Mouse (Mus musculus) neural tube, embryonic 13.5 days (tissue): ENCODE results near the gene Rras2. TPM values are rescaled to one million over a fixed set of nuclear protein-coding genes. Genes with fewer than 3 reads are reported as not detected.

Source experiments
- ATAC-seq: fragments of 200-750 bp; cut with Nextera tagmentation; 2 replicates; pipeline ENCODE4 v1.8.0; 2017; ENCODE audit warnings: low read depth, mild to moderate bottlenecking, moderate TSS enrichment, moderate library complexity
- H3K27ac ChIP-seq: fragments of 300-500 bp; sonication (generic); replicated peaks from 2 replicates; pipeline ENCODE4 v1.5.1; 2015; ENCODE audit warnings: moderate library complexity, mild to moderate bottlenecking, inconsistent platforms
- H3K27me3 ChIP-seq: fragments of 300-500 bp; sonication (generic); 2 replicates; pipeline ENCODE4 v1.6.1; 2015; ENCODE audit warnings: mild to moderate bottlenecking, inconsistent platforms
- H3K36me3 ChIP-seq: fragments of 300-500 bp; sonication (generic); 2 replicates; pipeline ENCODE4 v1.6.1; 2015; ENCODE audit warnings: mild to moderate bottlenecking, inconsistent platforms
- H3K4me1 ChIP-seq: fragments of 300-500 bp; sonication (generic); replicated peaks from 2 replicates; pipeline ENCODE4 v1.6.1; 2015; ENCODE audit warnings: inconsistent platforms
- H3K4me2 ChIP-seq: fragments of 300-500 bp; sonication (generic); 2 replicates; pipeline ENCODE4 v1.6.1; 2015; ENCODE audit warnings: inconsistent platforms, mild to moderate bottlenecking, moderate library complexity
- H3K4me3 ChIP-seq: fragments of 300-500 bp; sonication (generic); 2 replicates; pipeline ENCODE4 v1.5.1; 2015; ENCODE audit warnings: mild to moderate bottlenecking, inconsistent platforms
- H3K9ac ChIP-seq: fragments of 300-500 bp; sonication (generic); 2 replicates; pipeline ENCODE4 v1.6.1; 2015; ENCODE audit warnings: moderate library complexity, mild to moderate bottlenecking, inconsistent platforms
- H3K9me3 ChIP-seq: fragments of 300-500 bp; sonication (generic); 2 replicates; pipeline ENCODE4 v1.6.1; 2016; ENCODE audit warnings: inconsistent platforms
- WGBS: fragments of 180-500 bp; shearing (Covaris S2); methylation state at CpG from one replicate; pipeline ENCODE4 v1.1.7; 2015; 5-methylcytosine and 5-hydroxymethylcytosine counted together
- polyA plus RNA-seq: library from polyadenylated mRNA; unstranded; fragments of >200 nt; fragmentation: Nextera tagmentation; extraction: Ambion mirVana; gene quantifications from 2 replicates; pipeline ENCODE4 v1.2.1, GENCODE M21; 2015

Rras2 gene
- polyA plus RNA-seq, 1 experiment from 2014 or later: 17.7 TPM

DNA sequence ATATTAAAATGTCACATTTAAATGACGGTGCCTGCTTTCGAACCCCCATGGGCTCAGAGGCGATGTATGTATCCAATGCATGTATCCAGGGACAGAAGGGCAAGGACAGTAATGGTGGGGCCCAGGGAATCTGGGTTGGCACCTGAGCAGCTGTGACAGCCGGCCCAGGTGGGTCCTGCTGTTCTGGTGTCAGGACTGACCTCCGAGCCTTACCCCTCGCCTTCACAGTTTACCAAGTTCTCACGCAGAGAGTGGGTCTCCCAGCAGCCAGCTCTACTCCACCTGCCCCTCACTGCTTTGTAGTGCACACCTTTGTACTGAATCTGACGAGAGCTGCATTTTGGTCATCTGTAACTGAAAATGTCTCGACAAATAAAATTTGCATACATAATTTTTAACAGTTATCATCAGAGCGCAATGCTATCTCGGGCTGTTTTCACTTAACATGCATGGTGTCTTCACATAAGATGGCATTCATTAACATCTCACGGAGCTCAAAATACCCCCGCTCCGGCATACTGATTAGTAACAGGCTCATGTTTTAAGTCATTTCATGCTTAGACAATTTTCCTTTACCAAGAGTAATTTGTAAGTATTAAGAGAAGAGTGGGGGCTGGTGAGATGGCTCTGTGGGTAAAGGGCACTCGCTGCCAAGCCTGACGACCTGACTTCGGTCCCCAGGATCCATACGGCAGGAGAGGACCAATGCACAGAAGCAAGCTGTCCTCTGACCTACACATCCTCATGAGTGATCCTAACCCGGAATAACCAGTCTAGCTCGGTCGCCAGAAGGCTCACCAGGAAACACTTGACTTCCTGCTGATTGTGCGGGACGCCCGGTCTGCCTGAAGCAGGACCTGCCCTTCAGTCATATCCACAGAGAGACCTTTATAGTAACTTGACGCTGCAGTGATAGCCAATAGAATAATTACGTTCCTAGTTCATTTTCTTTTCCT is 74.3 kb downstream of the Rras2 start:
- Histone ChIP-seq H3K36me3 (peaks cover 10% of the 10 kb centered on the region; the same call in 1 of the 2 replicates), H3K27ac (no peak overlapping the region), H3K4me3 (no peak overlapping the region), H3K4me1 (0 out of 2 replicates have a peak, but pooled peaks cover 7% of the 10 kb centered on the region), H3K9ac (no peak overlapping the region), H3K4me2 (no peak overlapping the region), H3K27me3 (no peaks in the 10 kb centered on the region), H3K9me3 (no peaks in the 10 kb centered on the region)
- WGBS: 81% methylated on average over 26 of the region's 26 CpGs
- ATAC-seq: no peak

DNA sequence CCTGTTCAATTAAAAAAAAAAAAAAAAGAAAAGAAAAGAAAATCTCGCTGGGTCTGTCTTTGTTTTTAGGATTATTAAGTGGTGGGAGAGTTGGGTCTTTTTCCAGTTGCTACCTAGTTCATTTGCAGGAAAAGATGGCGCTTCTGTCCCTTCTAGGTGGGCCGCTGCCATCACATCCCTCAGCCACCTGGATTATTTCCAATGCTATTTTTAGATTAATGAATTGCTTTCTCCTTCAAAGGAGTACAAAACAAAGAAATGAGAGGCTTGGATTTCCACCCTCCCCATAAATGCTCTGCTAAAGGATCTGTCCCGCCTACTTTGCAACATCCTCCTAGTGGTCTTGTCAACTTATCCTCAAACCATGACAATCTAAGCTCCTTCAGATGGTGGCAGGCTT is 76.2 kb downstream of the Rras2 start:
- 90% methylated on average over 4 of the region's 4 CpGs for WGBS
- peaks cover 10% of the 10 kb centered on the region; the same call in 1 of the 2 replicates for H3K36me3 ChIP-seq
- no peak overlapping the region for H3K27ac ChIP-seq

DNA sequence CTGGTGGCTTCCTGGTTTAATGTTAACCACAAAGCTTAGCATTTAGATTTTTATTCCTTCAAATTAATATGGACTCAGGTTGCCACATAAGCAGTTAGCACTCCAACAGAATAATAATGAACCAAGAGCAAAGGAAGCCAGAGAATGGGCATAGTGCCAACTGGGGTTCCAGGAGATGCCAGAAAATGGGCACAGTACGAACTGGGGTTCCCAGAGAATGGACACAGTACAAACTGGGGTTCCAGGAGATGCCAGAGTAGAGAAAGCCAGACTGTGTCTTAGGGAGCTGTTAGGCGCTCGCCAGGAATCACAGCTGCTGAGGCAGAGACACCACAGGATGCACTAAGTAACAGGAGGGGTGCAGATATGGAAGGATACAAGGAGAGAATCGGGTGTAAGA is 80.3 kb downstream of the Rras2 start:
- Histone ChIP-seq H3K9ac (no peak overlapping the region), H3K9me3 (no peaks in the 10 kb centered on the region), H3K36me3 (peaks cover 17% of the 10 kb centered on the region; the same call in 1 of the 2 replicates), H3K27me3 (no peaks in the 10 kb centered on the region), H3K4me3 (no peak overlapping the region), H3K4me2 (no peak overlapping the region), H3K4me1 (peaks cover 15% of the 10 kb centered on the region), H3K27ac (no peak overlapping the region; the same call in 1 of the 2 replicates)
- no peak for ATAC-seq
- 77% methylated on average over 4 of the region's 4 CpGs for WGBS

More for the DNA sequence above, 76.2 kb downstream of the Rras2 start:
- peaks cover 17% of the 10 kb centered on the region for H3K4me1 ChIP-seq
- no peak overlapping the region for H3K4me2 ChIP-seq
- no peaks in the 10 kb centered on the region for H3K27me3 ChIP-seq
- H3K9me3 ChIP-seq: no peaks in the 10 kb centered on the region
- no peak overlapping the region for H3K9ac ChIP-seq
- ATAC-seq: no peak
- H3K4me3 ChIP-seq: no peak overlapping the region

DNA sequence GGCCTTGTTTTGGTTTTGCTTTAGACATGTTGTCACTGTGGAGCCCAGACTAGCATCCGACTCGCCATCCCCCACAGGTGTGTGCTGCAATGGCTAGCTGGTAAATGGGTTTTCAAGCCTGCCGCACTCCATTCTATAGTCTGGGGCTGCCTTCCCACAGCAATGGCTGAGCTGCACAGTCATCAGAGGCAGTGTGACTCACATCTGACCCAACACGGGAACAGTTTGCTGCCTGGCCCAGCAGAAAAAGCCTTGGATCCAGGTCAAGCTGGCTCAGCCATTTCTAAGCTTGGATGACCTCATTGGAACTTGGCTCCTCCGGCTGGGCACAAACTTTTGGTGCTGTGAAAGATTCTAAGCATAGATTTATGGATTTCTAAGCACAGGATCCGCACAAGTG is 88.0 kb downstream of the Rras2 start:
- Histone ChIP-seq H3K9me3 (no peaks in the 10 kb centered on the region), H3K9ac (no peak overlapping the region), H3K27ac (no peak overlapping the region), H3K36me3 (0 out of 2 replicates have a peak, but pooled peaks cover 9% of the 10 kb centered on the region), H3K4me3 (no peak overlapping the region), H3K4me2 (no peak overlapping the region), H3K4me1 (no peaks in the 10 kb centered on the region), H3K27me3 (no peaks in the 10 kb centered on the region)
- no peak for ATAC-seq
- WGBS: 82% methylated on average over 6 of the region's 6 CpGs

DNA sequence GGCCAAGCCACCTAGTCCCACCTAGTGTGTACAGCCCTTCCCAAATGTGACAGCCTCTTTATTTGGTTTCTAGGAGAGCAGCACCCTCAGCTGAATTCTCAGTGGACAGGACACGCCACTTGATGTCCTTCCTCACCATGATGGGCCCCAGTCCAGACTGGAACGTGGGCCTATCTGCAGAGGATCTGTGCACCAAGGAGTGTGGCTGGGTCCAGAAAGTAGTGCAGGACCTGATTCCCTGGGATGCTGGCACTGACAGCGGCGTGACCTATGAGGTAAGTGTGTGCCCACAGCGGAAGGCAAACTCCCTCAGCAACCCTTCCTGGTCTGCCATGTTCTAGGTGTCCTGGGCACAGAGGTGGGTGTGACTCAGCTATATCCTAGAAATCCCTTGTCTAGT is 88.8 kb downstream of the Rras2 start:
- no peak overlapping the region for H3K9ac ChIP-seq
- WGBS: 91% methylated on average over 5 of the region's 5 CpGs
- no peaks in the 10 kb centered on the region for H3K9me3 ChIP-seq
- H3K27ac ChIP-seq: no peak overlapping the region
- H3K4me1 ChIP-seq: no peaks in the 10 kb centered on the region
- H3K27me3 ChIP-seq: no peaks in the 10 kb centered on the region
- H3K4me2 ChIP-seq: no peak overlapping the region
- H3K4me3 ChIP-seq: no peak overlapping the region
- 0 out of 2 replicates have a peak, but pooled peaks cover 9% of the 10 kb centered on the region for H3K36me3 ChIP-seq
- no peak for ATAC-seq

DNA sequence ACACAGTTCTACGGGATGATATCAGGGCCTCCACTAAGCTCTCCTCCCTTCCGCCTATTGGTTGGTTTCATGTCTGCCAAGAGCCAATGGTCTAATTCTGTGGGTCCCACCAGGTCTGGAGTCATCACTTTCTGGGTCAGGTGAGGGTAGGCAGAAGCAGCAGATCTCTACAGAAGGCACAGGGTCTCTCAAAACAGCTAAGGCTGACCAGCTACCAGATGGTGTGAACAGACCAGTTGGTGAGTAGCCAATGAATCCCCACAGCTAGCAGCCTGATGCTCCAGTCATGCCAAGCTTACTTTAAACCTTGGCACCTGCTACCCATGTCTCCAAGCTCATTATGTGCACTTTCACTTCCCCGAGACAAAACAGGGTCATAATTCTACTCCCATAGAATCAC is 90.2 kb downstream of the Rras2 start:
- Histone ChIP-seq H3K27me3 (no peaks in the 10 kb centered on the region), H3K36me3 (0 out of 2 replicates have a peak, but pooled peaks cover 3% of the 10 kb centered on the region), H3K9ac (no peak overlapping the region), H3K9me3 (no peaks in the 10 kb centered on the region), H3K4me1 (no peaks in the 10 kb centered on the region), H3K4me3 (no peak overlapping the region), H3K27ac (no peak overlapping the region), H3K4me2 (no peak overlapping the region)
- ATAC-seq: no peak
- 89% methylated on average over 3 of the region's 3 CpGs for WGBS

DNA sequence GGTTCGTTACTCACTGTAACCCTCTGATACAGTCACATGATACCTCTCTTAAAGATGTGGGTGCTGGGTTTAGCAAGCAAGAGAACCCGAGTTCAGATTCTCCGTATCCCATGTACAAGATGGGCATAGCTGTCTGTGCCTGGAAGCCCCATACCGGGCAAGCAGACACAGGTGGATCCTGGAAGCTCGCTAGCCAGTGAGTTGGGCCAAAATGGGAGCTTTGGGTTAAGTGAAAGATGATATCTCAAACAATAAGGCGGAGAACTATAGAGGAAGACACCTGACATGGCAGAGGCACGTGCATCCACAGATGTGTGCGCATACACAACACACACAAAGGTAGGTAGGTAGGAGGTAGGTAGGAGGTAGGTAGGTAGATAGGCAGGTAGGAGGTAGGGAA is 90.7 kb downstream of the Rras2 start:
- 91% methylated on average over 8 of the region's 8 CpGs for WGBS

DNA sequence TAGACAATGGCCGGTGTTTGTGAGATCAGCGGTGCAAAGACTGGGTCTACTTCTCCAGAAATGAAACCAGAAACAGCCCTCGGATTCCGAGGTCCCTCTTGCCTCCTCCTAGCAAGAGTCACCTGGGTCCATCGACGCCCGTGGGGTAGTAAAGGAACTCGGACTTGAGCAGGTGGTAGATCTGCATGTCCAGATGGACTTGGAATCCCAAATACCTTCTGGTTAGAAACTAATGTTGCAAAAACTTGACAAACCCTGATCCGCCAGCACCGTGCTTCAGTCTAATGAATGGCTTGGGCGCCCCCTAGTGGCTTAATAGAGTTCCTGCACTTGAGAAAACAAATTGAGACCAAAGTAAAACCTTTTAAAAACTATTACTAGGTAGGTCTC is 96.9 kb downstream of the Rras2 start:
- Histone ChIP-seq H3K9ac (peak overlapping the region; percentile 62), H3K36me3 (no peaks in the 10 kb centered on the region), H3K4me3 (peak overlapping the region; percentile 37), H3K27ac (0 out of 2 replicates have a peak overlapping the region, but pooled peaks have one; percentile 23), H3K27me3 (no peaks in the 10 kb centered on the region), H3K4me2 (peak overlapping the region; percentile 62), H3K9me3 (no peaks in the 10 kb centered on the region), H3K4me1 (peaks cover 11% of the 10 kb centered on the region; the same call in 1 of the 2 replicates)
- WGBS: 2% methylated on average over 11 of the region's 11 CpGs
- peak; percentile 54; the same call in 1 of the 2 replicates for ATAC-seq

More for the DNA sequence above, 90.7 kb downstream of the Rras2 start:
- Histone ChIP-seq H3K4me3 (no peak overlapping the region), H3K27ac (no peak overlapping the region), H3K9ac (no peak overlapping the region), H3K36me3 (0 out of 2 replicates have a peak, but pooled peaks cover 3% of the 10 kb centered on the region), H3K27me3 (no peaks in the 10 kb centered on the region), H3K4me2 (no peak overlapping the region), H3K9me3 (no peaks in the 10 kb centered on the region), H3K4me1 (no peaks in the 10 kb centered on the region)
- no peak for ATAC-seq

DNA sequence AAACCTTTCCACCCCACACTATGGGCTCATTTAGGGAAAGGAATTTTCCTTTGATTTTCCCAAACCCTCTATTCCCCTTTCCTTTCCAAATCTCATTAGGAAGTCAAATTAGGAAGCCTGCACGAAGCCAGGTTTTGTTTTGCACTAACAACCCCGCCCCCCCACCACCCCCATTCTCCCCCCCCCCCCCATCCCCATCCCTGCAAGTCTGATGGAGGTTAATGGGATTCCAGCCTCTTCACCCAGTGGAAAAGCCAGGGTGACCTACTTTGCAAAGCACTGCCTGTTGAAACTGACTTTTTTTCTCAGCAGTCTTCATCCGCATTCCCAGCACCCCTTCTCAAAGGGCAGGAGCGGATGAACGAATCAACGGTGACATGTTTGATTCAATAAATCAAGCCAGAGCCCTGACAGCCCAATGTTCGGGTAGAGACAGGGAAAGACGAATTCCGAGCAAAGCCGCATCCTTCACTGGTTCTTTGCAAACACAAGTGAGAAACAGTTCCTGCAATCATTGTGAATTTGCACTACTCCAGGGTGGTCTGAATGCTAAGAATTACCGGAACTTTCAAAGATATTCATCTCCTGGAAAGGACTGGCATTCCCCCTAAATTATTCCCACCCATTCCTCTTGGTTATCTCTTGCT is 97.4 kb downstream of the Rras2 start:
- Histone ChIP-seq H3K27ac (0 out of 2 replicates have a peak overlapping the region, but pooled peaks have one; percentile 23), H3K36me3 (no peaks in the 10 kb centered on the region), H3K4me3 (peak overlapping the region; percentile 37), H3K27me3 (no peaks in the 10 kb centered on the region), H3K9ac (peak overlapping the region; percentile 62), H3K4me2 (peak overlapping the region; percentile 62), H3K9me3 (no peaks in the 10 kb centered on the region), H3K4me1 (peaks cover 11% of the 10 kb centered on the region; the same call in 1 of the 2 replicates)
- ATAC-seq: peak; percentile 64; the same call in 1 of the 2 replicates
- WGBS: 5% methylated on average over 11 of the region's 11 CpGs

DNA sequence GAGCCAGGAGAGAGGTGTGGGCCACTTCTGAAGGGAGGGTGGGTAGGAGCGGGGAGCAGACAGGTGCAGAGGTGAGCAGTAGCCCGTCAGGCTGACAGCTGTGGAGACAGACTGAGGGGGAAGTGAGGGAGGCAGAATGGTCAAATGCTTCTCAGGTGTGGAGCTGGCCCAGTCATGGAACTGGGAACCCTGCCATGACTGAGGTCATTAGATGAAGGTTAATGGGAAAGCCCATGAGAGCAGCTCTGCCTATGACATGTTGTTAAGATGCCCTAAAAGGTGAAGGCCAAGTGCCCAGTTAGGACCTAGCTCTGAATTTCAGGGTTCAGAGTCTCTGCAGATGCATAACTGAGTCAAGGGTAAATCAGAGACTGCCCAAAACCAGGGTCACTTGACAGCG is 98.7 kb downstream of the Rras2 start:
- no peaks in the 10 kb centered on the region for H3K36me3 ChIP-seq
- no peak for ATAC-seq
- H3K4me3 ChIP-seq: no peak overlapping the region
- H3K4me1 ChIP-seq: peaks cover 11% of the 10 kb centered on the region; the same call in 1 of the 2 replicates
- 73% methylated on average over 3 of the region's 3 CpGs for WGBS
- no peaks in the 10 kb centered on the region for H3K27me3 ChIP-seq
- H3K9ac ChIP-seq: no peak overlapping the region
- H3K9me3 ChIP-seq: no peaks in the 10 kb centered on the region
- H3K4me2 ChIP-seq: no peak overlapping the region
- H3K27ac ChIP-seq: no peak overlapping the region

DNA sequence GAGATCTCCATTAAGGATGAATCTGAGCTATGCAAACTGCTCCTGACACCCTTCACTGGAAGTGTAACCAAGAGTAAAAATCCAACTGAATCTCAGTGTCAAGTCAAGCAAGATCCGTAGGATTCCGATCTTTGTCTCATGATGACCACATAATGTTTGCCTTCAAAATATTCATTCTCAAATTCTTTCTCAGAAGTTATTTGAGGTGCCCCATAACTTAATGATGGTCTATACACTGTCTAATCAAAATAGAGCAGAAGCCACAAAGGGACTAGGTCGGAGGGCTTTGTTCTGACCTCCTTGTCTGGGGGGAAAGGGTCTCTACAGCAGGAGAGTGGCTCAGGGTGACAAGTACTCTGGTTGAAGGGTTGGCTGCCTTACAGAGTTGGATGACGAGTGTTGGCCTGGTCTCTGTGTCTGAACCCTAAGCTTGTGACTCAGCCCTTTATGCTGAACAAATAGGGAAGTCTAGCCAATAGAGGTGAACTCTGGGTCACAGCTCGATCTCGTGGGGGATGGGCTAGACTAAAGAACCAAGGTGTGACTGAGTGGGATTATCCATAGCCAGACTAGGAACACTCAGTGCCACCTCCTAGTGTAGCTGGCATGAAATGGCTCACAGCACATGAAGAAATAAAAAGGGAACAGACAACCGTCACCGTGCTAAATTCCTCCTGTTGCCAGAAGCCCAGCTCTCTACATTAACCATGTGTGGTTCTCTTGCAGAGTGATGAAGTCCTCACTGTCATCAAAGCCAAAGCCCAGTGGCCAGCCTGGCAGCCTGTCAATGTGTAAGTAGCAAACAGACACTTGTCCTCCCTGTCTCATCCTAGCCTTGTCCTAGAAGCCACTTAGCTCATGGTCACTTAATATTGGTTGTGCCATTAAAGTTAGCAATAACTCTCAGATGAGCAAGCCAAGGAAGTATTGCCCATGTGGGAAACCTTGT is 101.3 kb downstream of the Rras2 start:
- H3K4me3 ChIP-seq: no peak overlapping the region
- no peaks in the 10 kb centered on the region for H3K9me3 ChIP-seq
- H3K27ac ChIP-seq: no peak overlapping the region
- H3K4me1 ChIP-seq: peaks cover 24% of the 10 kb centered on the region
- H3K9ac ChIP-seq: no peak overlapping the region
- no peak for ATAC-seq
- WGBS: 82% methylated on average over 8 of the region's 8 CpGs
- H3K36me3 ChIP-seq: no peaks in the 10 kb centered on the region
- no peak overlapping the region for H3K4me2 ChIP-seq
- H3K27me3 ChIP-seq: no peaks in the 10 kb centered on the region
